Mouse (Mus musculus) CH12.LX (cell line): ENCODE measurements at regions not wholly inside any gene's neighbourhood (a gene's known extent, or its start where the extent isn't known, plus 50 kb on each side); places are given as distances from the start of the nearest gene placed in this dataset.

Experiments
- CHD2 ChIP-seq: IDR thresholded peaks from 2 replicates; pipeline ENCODE4 v1.6.1; 2011; ENCODE audit warnings: low read length, improper control_type of control experiment
- CTCF ChIP-seq, 2 experiments: IDR thresholded peaks in 1 of 2; conservative IDR thresholded peaks in 1 of 2; 2 replicates each; pipeline ENCODE4 v1.5.1; 2011 to 2012; ENCODE audit warnings: low read depth in 2 of 2, low read length in 2 of 2, improper control_type of control experiment in 1 of 2, inconsistent platforms in 1 of 2, mild to moderate bottlenecking in 1 of 2, moderate library complexity in 1 of 2
- E2F4 ChIP-seq: IDR thresholded peaks from 2 replicates; pipeline ENCODE4 v1.6.1; 2011; ENCODE audit warnings: low read depth, low read length, improper control_type of control experiment; ENCODE audit not compliant: insufficient replicate concordance
- ELF1 ChIP-seq: IDR thresholded peaks from 2 replicates; pipeline ENCODE4 v1.6.1; 2014; ENCODE audit warnings: low read depth, mild to moderate bottlenecking, inconsistent platforms, low read length, improper control_type of control experiment
- EP300 ChIP-seq: IDR thresholded peaks from 2 replicates; pipeline ENCODE4 v1.6.1; 2011; ENCODE audit warnings: low read length, improper control_type of control experiment
- GABPA ChIP-seq: IDR thresholded peaks from 2 replicates; pipeline ENCODE4 v1.6.1; 2012; ENCODE audit warnings: low read depth, low read length, improper control_type of control experiment, inconsistent platforms; ENCODE audit not compliant: insufficient replicate concordance
- MXI1 ChIP-seq: IDR thresholded peaks from 2 replicates; pipeline ENCODE4 v1.6.1; 2011; ENCODE audit warnings: mild to moderate bottlenecking, low read depth, low read length, improper control_type of control experiment
- MYC ChIP-seq: IDR thresholded peaks from 2 replicates; pipeline ENCODE4 v1.6.1; 2011; ENCODE audit warnings: low read depth, mild to moderate bottlenecking, improper control_type of control experiment, low read length
- POLR2A ChIP-seq: IDR thresholded peaks from 2 replicates; pipeline ENCODE4 v1.6.1; 2011; ENCODE audit warnings: low read depth, mild to moderate bottlenecking, improper control_type of control experiment, low read length
- RAD21 ChIP-seq: IDR thresholded peaks from 2 replicates; pipeline ENCODE4 v1.6.1; 2011; ENCODE audit warnings: low read depth, mild to moderate bottlenecking, low read length, improper control_type of control experiment, moderate library complexity
- TBP ChIP-seq: conservative IDR thresholded peaks from 2 replicates; pipeline ENCODE4 v1.6.1; 2011; ENCODE audit warnings: low read depth, low read length, improper control_type of control experiment
- USF1 ChIP-seq: IDR thresholded peaks from 2 replicates; pipeline ENCODE4 v1.6.1; 2014; ENCODE audit warnings: low read depth, mild to moderate bottlenecking, inconsistent platforms, low read length, improper control_type of control experiment

DNA sequence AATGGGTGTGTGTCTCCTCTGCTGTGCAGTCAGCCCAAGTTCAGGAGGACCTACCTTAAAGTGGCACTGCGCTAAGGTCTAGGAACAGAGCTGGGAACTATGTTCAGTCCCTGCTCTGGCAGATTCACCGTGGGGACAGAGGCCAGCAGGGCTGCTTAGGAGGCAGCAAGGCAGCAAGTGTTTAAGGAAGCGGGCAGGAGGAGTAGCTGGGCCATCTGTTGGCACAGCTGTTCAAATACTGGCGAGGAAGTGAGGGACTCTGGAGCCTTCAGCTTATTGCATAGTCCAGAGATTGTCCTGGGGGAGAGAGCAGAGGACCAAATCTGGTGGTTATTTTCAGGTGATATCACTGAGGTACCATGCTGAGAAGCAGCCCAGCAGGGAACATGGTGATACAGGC lies 64.9 kb upstream of the Gadl1 start:
- TF ChIP-seq GABPA = no peak
- no peak for TF ChIP-seq POLR2A
- TF ChIP-seq EP300 = no peak
- no peak for TF ChIP-seq E2F4
- TF ChIP-seq RAD21 = no peak
- TF ChIP-seq CTCF (conservative IDR thresholded peaks at IDR 0.05 in 1 of 2, IDR thresholded peaks at IDR 0.05 in 1 of 2; ENCODE audit: low read depth in 2 of 2, low read length in 2 of 2) = no peak
- no peak for TF ChIP-seq CHD2
- no peak for TF ChIP-seq ELF1
- no peak for TF ChIP-seq USF1
- TF ChIP-seq MYC = no peak
- no peak for TF ChIP-seq MXI1
- no peak for TF ChIP-seq TBP
